In genomic region chr9:74848411-74849194, GRCm38 (mm10) we compare ENCODE assay signal across 8 mouse cellular contexts. TPM values are rescaled to one million over a fixed set of nuclear protein-coding genes. Genes with fewer than 3 reads are reported as not detected.
A peak's percentile ranks its signal among the peaks of the same experiment; 100 is the strongest.
DNase-seq lines count a peak whose midpoint lies in the region; ATAC-seq and TF ChIP-seq lines count a peak whose summit lies in the region.

No protein-coding gene starts in this region.

- no peak for DNase-seq in heart, adult 9 months (ENCODE audit: low spot score in 2 of 2)
- DNase-seq in embryo, embryonic 10.5 days (ENCODE audit: low spot score) = peak; percentile 71
- peak; percentile 45 for DNase-seq in hindbrain, postnatal 0 days (ENCODE audit: low spot score)
- peak; percentile 62 for DNase-seq in neural tube, embryonic 11.5 days (ENCODE audit: low spot score)
- no peak for DNase-seq in layer of hippocampus, adult 9-10 months (ENCODE audit: low spot score)
- DNase-seq in cerebellum, postnatal 25 days = no peak
- no peak for DNase-seq in thymus, postnatal 25 days

- no peaks in the 10 kb centered on the region for H3K36me3 ChIP-seq in heart, embryonic 14.5 days (ENCODE audit: control insufficient read depth, insufficient read depth, low read length)
- H3K36me3 ChIP-seq in hindbrain, postnatal 0 days (ENCODE audit: insufficient read depth, low read length) = no peaks in the 10 kb centered on the region
- H3K36me3 ChIP-seq in neural tube, embryonic 11.5 days (ENCODE audit: control insufficient read depth, insufficient read depth, low read length) = no peaks in the 10 kb centered on the region

- no peak for ATAC-seq in heart, embryonic 14.5 days (ENCODE audit: insufficient number of reproducible peaks, insufficient read depth, low FRiP score, low read depth)
- ATAC-seq in hindbrain, postnatal 0 days = no peak
- ATAC-seq in neural tube, embryonic 11.5 days (ENCODE audit: insufficient read depth, low FRiP score, low TSS enrichment) = no peak

- TF ChIP-seq CTCF in hindbrain, postnatal 0 days (IDR thresholded peaks at IDR 0.05; ENCODE audit: low read depth) = no peak

- peaks cover 6 to 10% of the 10 kb centered on the region in 2 experiments; a peak in 3 of 4 replicates for H3K4me1 ChIP-seq in heart, embryonic 14.5 days (ENCODE audit: control insufficient read depth in 2 of 2, insufficient read depth in 2 of 2, low read length in 2 of 2)
- H3K4me1 ChIP-seq in hindbrain, postnatal 0 days (ENCODE audit: insufficient read depth, low read length) = peaks cover 12% of the 10 kb centered on the region
- peaks cover 14% of the 10 kb centered on the region for H3K4me1 ChIP-seq in neural tube, embryonic 11.5 days (ENCODE audit: control insufficient read depth, insufficient read depth, low read length)

- peak overlapping the region; percentile 73 for H3K4me2 ChIP-seq in heart, embryonic 14.5 days (ENCODE audit: low read length)
- H3K4me2 ChIP-seq in hindbrain, postnatal 0 days (ENCODE audit: low read depth, low read length) = peak overlapping the region; percentile 64
- H3K4me2 ChIP-seq in neural tube, embryonic 11.5 days (ENCODE audit: low read depth) = peak overlapping the region; percentile 65

- H3K27me3 ChIP-seq in heart, embryonic 14.5 days (ENCODE audit: control insufficient read depth, insufficient read depth, low read length) = peaks cover 96% of the 10 kb centered on the region
- peaks cover 42% of the 10 kb centered on the region for H3K27me3 ChIP-seq in hindbrain, postnatal 0 days (ENCODE audit: insufficient read depth, low read length)
- peaks cover 70% of the 10 kb centered on the region for H3K27me3 ChIP-seq in neural tube, embryonic 11.5 days (ENCODE audit: control insufficient read depth, insufficient read depth, low read length)

- under 1% methylated on average over 46 of the region's 46 CpGs for WGBS in heart, embryonic 14.5 days
- 1% methylated on average over 46 of the region's 46 CpGs for WGBS in hindbrain, postnatal 0 days
- under 1% methylated on average over 46 of the region's 46 CpGs for WGBS in neural tube, embryonic 11.5 days

- H3K9ac ChIP-seq in heart, embryonic 14.5 days (ENCODE audit: low read length) = peak overlapping the region; percentile 44; the same call in 1 of the 2 replicates
- H3K9ac ChIP-seq in hindbrain, postnatal 0 days (replicated peaks; ENCODE audit: low read length) = no peak overlapping the region
- H3K9ac ChIP-seq in neural tube, embryonic 11.5 days (ENCODE audit: low read length) = peak overlapping the region; percentile 49

- H3K9me3 ChIP-seq in heart, embryonic 14.5 days (ENCODE audit: control insufficient read depth, low read length) = no peaks in the 10 kb centered on the region; the same call in 1 of the 2 replicates
- no peaks in the 10 kb centered on the region for H3K9me3 ChIP-seq in hindbrain, postnatal 0 days (ENCODE audit: low read length)
- no peaks in the 10 kb centered on the region for H3K9me3 ChIP-seq in neural tube, embryonic 11.5 days (ENCODE audit: control insufficient read depth, low read length)

- H3K4me3 ChIP-seq in heart, embryonic 14.5 days (ENCODE audit: control insufficient read depth in 1 of 2, insufficient read depth in 1 of 2, low read depth in 1 of 2, low read length in 2 of 2) = peak overlapping the region; percentile 26 to 45
- H3K4me3 ChIP-seq in hindbrain, postnatal 0 days (ENCODE audit: low read length) = peak overlapping the region; percentile 39
- H3K4me3 ChIP-seq in neural tube, embryonic 11.5 days (ENCODE audit: low read depth, low read length) = peak overlapping the region; percentile 43

- H3K27ac ChIP-seq in heart, embryonic 14.5 days (replicated peaks in 1 of 2; ENCODE audit: control insufficient read depth in 1 of 2, insufficient read depth in 1 of 2, low read depth in 2 of 2, low read length in 2 of 2) = no peak overlapping the region
- no peak overlapping the region for H3K27ac ChIP-seq in hindbrain, postnatal 0 days
- peak overlapping the region; percentile 79 for H3K27ac ChIP-seq in neural tube, embryonic 11.5 days (ENCODE audit: low read depth, low read length)

RNA-seq across cellular contexts. Expression of gene Onecut1, which starts 13.1 kb away (rescaled TPM):
- not detected in 2 replicates for polyA plus RNA-seq in heart, embryonic 14.5 days (2014; fragmentation: Nextera tagmentation; extraction: Ambion mirVana)
- total RNA-seq in hindbrain, postnatal 0 days (2014; rRNA removed) = 2.6 and 4.2 TPM in 2 replicates
- polyA plus RNA-seq in hindbrain, postnatal 0 days (2015; fragmentation: Nextera tagmentation; extraction: Ambion mirVana) = 1.9 and 2.6 TPM in 2 replicates
- polyA plus RNA-seq in neural tube, embryonic 11.5 days (2014; fragmentation: Nextera tagmentation; extraction: Ambion mirVana) = 8.6 and 10.1 TPM in 2 replicates

Comparison
In these comparisons a context has a peak if more than half of its experiments do, and no peak if none do; other contexts are left out.
1. DNase-seq: peak in embryo, embryonic 10.5 days (single experiment), hindbrain, postnatal 0 days (single experiment) and neural tube, embryonic 11.5 days (single experiment); none in heart, adult 9 months (0 of 2), layer of hippocampus, adult 9-10 months (single experiment), cerebellum, postnatal 25 days (0 of 2) and thymus, postnatal 25 days (single experiment).
2. Peak in every context shown above with its lines, with median percentiles within 50 percentile points of each other: H3K4me2 ChIP-seq and H3K4me3 ChIP-seq.